Mouse (Mus musculus) stomach, embryonic 14.5 days (tissue): ENCODE data around the gene Tirap. TPM values are rescaled to one million over a fixed set of nuclear protein-coding genes. Genes with fewer than 3 reads are reported as not detected.
A peak's percentile ranks its signal among the peaks of the same experiment; 100 is the strongest.

Experiments used
- ATAC-seq: fragments of 200-750 bp; cut with Nextera tagmentation; 2 replicates; pipeline ENCODE4 v1.8.0; 2017; ENCODE audit warnings: low read depth, moderate TSS enrichment; ENCODE audit not compliant: insufficient number of reproducible peaks, insufficient read depth, low FRiP score
- H3K27ac ChIP-seq: fragments of 300-500 bp; sonication (generic); 2 replicates; pipeline ENCODE4 v1.5.1; 2014; ENCODE audit warnings: mild to moderate bottlenecking, low read length, moderate library complexity, mixed read lengths
- H3K27me3 ChIP-seq: fragments of 300-500 bp; sonication (generic); 2 replicates; pipeline ENCODE4 v1.6.1; 2014; ENCODE audit warnings: low read length, control low read depth, mixed read lengths; ENCODE audit not compliant: control insufficient read depth, insufficient read depth
- H3K36me3 ChIP-seq: fragments of 300-500 bp; sonication (generic); 2 replicates; pipeline ENCODE4 v1.6.1; 2014; ENCODE audit warnings: mild to moderate bottlenecking, control low read depth, low read length, moderate library complexity, mixed read lengths; ENCODE audit not compliant: control insufficient read depth, insufficient read depth
- H3K4me1 ChIP-seq: fragments of 300-500 bp; sonication (generic); 2 replicates; pipeline ENCODE4 v1.6.1; 2014; ENCODE audit warnings: low read length, control low read depth, mixed read lengths; ENCODE audit not compliant: control insufficient read depth, insufficient read depth
- H3K4me2 ChIP-seq: fragments of 300-500 bp; sonication (generic); replicated peaks from 2 replicates; pipeline ENCODE4 v1.6.1; 2014; ENCODE audit warnings: low read depth, low read length, control low read depth
- H3K4me3 ChIP-seq: fragments of 300-500 bp; sonication (generic); 2 replicates; pipeline ENCODE4 v1.5.1; 2014; ENCODE audit warnings: low read depth, low read length, control low read depth
- H3K9ac ChIP-seq: fragments of 300-500 bp; sonication (generic); replicated peaks from 2 replicates; pipeline ENCODE4 v1.6.1; 2014; ENCODE audit warnings: low read depth, mild to moderate bottlenecking, control low read depth, low read length, moderate library complexity, mixed read lengths
- H3K9me3 ChIP-seq: fragments of 300-500 bp; sonication (generic); 2 replicates; pipeline ENCODE4 v1.6.1; 2016; ENCODE audit warnings: low read depth, low read length, control low read depth; ENCODE audit not compliant: control insufficient read depth
- WGBS: fragments of 180-500 bp; shearing (Covaris S2); extraction: QIAGEN DNeasy Blood & Tissue Kit; methylation state at CpG from one replicate; pipeline ENCODE4 v1.1.7; 2014; 5-methylcytosine and 5-hydroxymethylcytosine counted together
- polyA plus RNA-seq: library from polyadenylated mRNA; unstranded; fragments of >200 nt; fragmentation: Nextera tagmentation; extraction: Ambion mirVana; gene quantifications from 2 replicates; pipeline ENCODE4 v1.2.1, GENCODE M21; 2014

Tirap gene
- polyA plus RNA-seq, 1 experiment from 2014 or later, result 14.1 TPM

DNA sequence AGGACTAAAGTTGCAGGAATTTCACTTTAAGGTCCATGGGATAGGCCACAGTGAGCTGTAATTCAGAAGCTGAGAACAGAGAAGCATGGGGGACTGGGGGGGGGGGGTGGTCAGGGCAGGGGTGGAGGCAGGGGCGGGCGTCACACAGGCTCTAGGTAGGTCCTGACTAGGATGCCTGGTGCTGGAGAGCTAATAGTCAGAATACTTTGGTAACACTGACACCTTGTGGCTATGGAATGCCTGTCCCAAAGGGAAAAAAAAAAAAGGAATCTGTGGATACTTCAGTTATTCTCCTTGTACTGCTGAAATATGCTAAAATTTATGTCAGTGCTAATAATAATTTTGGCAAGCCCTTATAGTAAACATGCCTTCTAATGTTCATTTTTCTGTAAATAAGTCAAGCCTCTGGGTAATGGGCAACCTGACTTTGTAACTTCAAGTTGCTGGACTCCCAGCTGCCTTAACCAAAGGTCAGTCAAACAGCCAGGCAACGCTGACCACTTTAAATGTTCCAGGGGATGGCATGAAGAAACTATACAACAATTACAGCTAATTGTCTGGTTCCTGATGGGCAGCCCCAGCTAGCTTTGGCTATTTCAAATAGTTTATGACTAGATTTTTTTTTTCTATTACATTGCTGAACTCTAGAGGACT is 33.8 kb downstream of the Tirap start:
- H3K9ac ChIP-seq, result no peak overlapping the region
- no peaks in the 10 kb centered on the region for H3K27me3 ChIP-seq
- H3K27ac ChIP-seq, result no peak overlapping the region
- no peak overlapping the region for H3K4me2 ChIP-seq
- no peaks in the 10 kb centered on the region for H3K4me1 ChIP-seq
- WGBS, result 26% methylated on average over 3 of the region's 3 CpGs
- ATAC-seq, result no peak; the same call in 1 of the 2 replicates
- peaks cover 9% of the 10 kb centered on the region; the same call in 1 of the 2 replicates for H3K36me3 ChIP-seq
- H3K9me3 ChIP-seq, result no peaks in the 10 kb centered on the region
- no peak overlapping the region for H3K4me3 ChIP-seq

DNA sequence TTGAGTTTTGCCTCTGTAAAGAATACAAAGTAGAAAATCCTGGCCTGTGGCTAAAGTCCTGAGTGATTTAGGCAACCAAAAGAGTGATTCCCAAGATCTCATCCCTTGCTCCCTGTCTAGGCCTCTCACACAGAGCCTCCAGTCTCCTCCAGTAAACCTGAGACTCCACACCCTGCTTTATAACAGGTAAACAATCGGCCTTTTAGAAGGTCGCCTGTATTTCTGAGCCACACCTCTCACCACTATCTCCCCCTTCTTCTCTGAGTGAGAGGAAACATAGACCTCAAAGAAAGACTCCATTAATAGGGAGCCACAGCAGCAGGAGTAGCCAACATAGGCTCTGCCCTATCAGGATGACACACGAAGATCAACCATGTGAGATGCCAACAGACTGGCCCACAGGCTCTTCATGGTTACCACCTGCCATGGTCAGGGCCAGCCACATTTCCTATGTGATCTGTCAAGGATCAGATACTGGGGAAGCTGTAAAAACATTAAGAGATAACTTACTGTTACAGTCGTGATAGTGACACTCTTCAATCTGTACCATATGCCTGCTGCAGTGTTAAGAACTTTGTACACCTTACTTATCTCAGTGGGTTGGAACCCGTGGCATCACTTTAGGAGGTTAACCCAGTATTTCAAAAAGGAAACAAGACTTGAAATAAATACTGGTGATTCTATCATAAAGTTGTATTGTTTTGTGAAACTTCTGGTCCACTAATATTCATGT is 35.8 kb downstream of the Tirap start:
- no peak overlapping the region for H3K9ac ChIP-seq
- H3K27ac ChIP-seq, result no peak overlapping the region
- peaks cover 3% of the 10 kb centered on the region; the same call in 1 of the 2 replicates for H3K36me3 ChIP-seq
- no peak for ATAC-seq
- H3K4me1 ChIP-seq, result no peaks in the 10 kb centered on the region
- 67% methylated on average over 5 of the region's 5 CpGs for WGBS
- no peak overlapping the region for H3K4me3 ChIP-seq
- H3K9me3 ChIP-seq, result no peaks in the 10 kb centered on the region
- H3K4me2 ChIP-seq, result no peak overlapping the region
- no peaks in the 10 kb centered on the region for H3K27me3 ChIP-seq

DNA sequence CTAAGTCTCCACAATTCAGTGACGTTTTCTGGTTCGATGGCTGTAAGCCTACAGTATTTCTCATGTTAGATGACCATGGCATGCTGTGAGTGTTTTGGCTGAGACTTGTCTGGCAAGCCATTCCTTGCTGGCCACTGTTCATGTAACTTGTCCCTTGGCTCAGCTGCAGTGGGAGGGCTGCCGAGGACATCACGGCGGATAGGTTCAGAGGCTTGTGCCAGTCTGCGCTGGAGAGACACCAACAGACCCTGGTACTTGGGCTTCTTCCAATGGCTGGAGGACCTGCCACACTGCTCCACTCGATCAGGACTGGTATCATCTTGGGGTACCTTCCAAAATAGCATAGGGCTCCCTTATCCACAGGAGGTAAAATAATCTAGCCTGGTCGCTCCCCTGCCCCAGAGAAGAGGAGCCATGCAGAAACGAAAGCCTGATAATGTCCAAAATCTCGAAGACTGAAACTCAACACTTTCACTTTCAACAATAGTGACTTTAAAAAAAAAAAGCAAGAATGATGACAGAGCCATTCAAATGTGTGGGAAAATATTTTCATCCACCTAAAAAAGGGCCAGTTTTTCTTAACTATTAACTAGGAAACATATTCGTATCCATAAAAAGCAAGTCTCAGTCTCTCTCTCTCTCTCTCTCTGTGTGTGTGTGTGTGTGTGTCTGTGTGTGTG is 36.9 kb downstream of the Tirap start:
- Histone ChIP-seq H3K9me3 (no peaks in the 10 kb centered on the region), H3K9ac (no peak overlapping the region), H3K27ac (no peak overlapping the region), H3K27me3 (no peaks in the 10 kb centered on the region), H3K4me2 (no peak overlapping the region), H3K4me3 (no peak overlapping the region), H3K4me1 (no peaks in the 10 kb centered on the region), H3K36me3 (no peaks in the 10 kb centered on the region; the same call in 1 of the 2 replicates)
- ATAC-seq, result no peak
- 93% methylated on average over 11 of the region's 11 CpGs for WGBS

DNA sequence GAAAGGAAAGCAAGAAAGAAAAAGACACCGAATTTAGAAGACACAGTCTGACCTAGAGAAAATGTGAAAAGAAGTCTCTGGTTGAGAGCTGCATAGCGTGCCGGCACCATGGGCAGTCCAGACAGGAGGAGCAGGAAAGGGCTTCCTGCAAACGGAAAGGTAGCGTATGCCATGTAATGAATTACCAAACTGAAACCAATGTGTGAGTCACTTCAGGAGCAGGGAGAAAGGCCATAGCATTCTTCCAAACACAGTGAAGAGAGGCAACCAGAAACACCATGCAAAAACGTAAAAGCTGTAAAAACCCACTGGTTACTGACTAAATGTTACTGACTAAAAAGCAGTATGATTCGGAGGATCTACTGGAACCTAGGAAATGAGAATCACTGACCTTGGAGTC is 38.4 kb downstream of the Tirap start:
- no peak for ATAC-seq
- no peak overlapping the region for H3K27ac ChIP-seq
- no peak overlapping the region for H3K4me3 ChIP-seq
- H3K9me3 ChIP-seq, result no peaks in the 10 kb centered on the region
- H3K36me3 ChIP-seq, result no peaks in the 10 kb centered on the region; the same call in 1 of the 2 replicates
- no peaks in the 10 kb centered on the region; the same call in 1 of the 2 replicates for H3K4me1 ChIP-seq
- no peak overlapping the region for H3K9ac ChIP-seq
- no peak overlapping the region for H3K4me2 ChIP-seq
- H3K27me3 ChIP-seq, result no peaks in the 10 kb centered on the region
- WGBS, result 91% methylated on average over 7 of the region's 7 CpGs

DNA sequence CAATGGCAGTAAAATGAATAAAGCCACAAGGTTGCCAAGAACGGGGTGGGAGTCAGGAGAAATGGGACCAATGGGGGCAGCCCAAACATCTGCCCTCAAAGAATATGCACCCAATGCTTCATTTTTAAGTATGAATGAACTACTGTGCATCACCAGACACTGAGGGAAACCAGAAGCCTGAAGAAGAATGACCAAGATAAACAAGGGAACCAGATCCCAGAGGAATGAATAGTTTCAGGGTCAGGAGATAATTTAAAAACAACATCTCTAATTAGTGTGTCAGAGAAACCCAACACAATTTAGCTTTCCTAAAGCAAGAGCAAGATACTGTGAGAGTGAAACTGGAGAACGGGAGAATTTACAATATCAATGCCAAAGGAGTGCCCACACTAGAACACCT is 39.4 kb downstream of the Tirap start:
- Histone ChIP-seq H3K9ac (no peak overlapping the region), H3K4me1 (no peaks in the 10 kb centered on the region; the same call in 1 of the 2 replicates), H3K36me3 (no peaks in the 10 kb centered on the region; the same call in 1 of the 2 replicates), H3K27me3 (no peaks in the 10 kb centered on the region), H3K27ac (no peak overlapping the region), H3K4me3 (no peak overlapping the region), H3K4me2 (no peak overlapping the region), H3K9me3 (no peaks in the 10 kb centered on the region)
- no peak for ATAC-seq
- 60% methylated on average over 2 of the region's 2 CpGs for WGBS

DNA sequence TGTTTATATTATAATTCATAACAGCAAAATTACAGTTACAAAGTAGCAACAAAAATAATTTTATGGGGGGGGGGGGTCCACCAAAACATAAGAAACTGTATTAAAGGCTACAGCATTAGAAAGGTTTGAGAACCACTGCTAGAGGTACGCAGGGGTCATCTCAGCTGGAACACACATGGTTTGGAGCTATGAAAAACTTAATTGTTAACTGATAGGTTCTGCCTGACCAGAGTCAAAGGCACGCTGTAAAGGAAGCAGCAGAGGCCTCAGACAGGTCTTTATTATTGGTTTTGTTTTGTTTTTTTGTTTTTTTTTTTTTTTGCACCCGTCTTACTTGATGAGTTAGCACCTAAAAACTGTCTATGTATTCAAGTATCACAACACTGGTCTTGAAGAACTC is 41.6 kb downstream of the Tirap start:
- no peak overlapping the region for H3K4me3 ChIP-seq
- 83% methylated on average over 3 of the region's 3 CpGs for WGBS
- no peaks in the 10 kb centered on the region; the same call in 1 of the 2 replicates for H3K4me1 ChIP-seq
- H3K27me3 ChIP-seq, result no peaks in the 10 kb centered on the region
- no peak overlapping the region for H3K4me2 ChIP-seq
- no peak for ATAC-seq
- no peaks in the 10 kb centered on the region for H3K36me3 ChIP-seq
- no peak overlapping the region for H3K27ac ChIP-seq
- no peaks in the 10 kb centered on the region for H3K9me3 ChIP-seq
- H3K9ac ChIP-seq, result no peak overlapping the region

DNA sequence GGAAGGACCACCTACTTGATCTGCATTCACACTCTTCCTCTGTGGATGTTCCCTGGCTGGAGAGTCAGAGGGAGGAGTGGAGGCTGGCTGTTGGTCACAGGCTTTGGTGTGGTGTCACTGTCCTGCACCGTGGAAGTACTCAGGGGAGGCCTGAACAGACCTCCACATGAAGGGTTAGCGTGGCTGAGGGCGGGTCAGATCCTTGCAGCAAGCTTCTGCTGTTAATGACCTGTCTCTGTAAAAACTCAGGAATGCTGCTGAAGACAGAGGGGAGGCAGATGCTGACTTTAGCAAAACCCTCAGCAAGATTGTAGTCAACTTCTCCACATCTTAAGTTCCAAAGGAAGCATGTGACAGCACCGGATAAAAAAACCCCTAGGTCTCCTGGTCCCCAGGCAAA is 43.2 kb downstream of the Tirap start:
- peak overlapping the region; percentile 6; the same call in 1 of the 2 replicates for H3K27ac ChIP-seq
- no peaks in the 10 kb centered on the region; the same call in 1 of the 2 replicates for H3K4me1 ChIP-seq
- ATAC-seq, result 0 out of 2 replicates have a peak, but pooled peaks have one; percentile 19
- no peak overlapping the region for H3K9ac ChIP-seq
- 64% methylated on average over 4 of the region's 4 CpGs for WGBS
- H3K27me3 ChIP-seq, result no peaks in the 10 kb centered on the region
- H3K4me3 ChIP-seq, result no peak overlapping the region
- H3K36me3 ChIP-seq, result no peaks in the 10 kb centered on the region
- no peaks in the 10 kb centered on the region for H3K9me3 ChIP-seq
- no peak overlapping the region for H3K4me2 ChIP-seq

DNA sequence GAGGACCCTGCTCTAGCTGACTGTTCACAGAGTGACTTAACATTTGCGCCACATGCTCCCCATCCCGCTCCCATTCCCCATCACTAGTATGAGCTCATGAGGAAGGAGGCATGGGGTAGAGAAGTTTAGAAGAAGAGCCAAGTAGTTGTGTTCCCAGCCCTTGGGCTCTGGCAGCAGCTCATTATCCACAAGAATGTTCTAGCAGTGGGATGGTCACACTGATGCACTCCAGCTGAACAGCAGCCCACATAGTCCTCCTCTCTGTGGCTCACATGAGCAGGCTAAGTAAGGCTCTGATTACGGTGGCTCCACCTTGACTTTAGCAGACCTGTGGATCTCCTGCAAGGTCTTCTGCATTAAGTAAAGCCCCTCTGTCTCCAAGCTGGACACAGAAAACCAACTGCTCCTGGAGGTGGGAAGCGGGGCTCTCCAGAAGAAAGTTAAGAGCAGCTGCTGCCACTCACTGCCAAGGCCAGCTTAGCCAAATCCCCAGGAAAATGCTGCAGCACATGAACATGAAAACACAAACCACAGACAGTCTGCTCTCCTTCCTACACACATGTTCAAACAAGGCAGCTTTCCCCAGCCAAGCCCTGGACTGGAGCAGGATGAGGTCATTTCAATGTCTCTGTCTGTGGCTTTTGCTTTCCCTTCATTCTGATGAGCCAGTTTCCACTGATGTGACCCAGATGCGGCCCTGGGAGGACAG is 43.9 kb downstream of the Tirap start:
- Histone ChIP-seq H3K9ac (no peak overlapping the region), H3K36me3 (no peaks in the 10 kb centered on the region), H3K4me2 (no peak overlapping the region), H3K27ac (peak overlapping the region; percentile 10; the same call in 1 of the 2 replicates), H3K4me1 (no peaks in the 10 kb centered on the region; the same call in 1 of the 2 replicates), H3K27me3 (no peaks in the 10 kb centered on the region), H3K4me3 (no peak overlapping the region), H3K9me3 (no peaks in the 10 kb centered on the region)
- ATAC-seq, result peak; percentile 57; the same call in 1 of the 2 replicates
- WGBS, result 77% methylated on average over 5 of the region's 5 CpGs
